Mouse (Mus musculus) liver, postnatal 0 days (tissue): ENCODE results near the gene Sppl2c.

Experiments used
- CTCF ChIP-seq: sonication (generic); IDR thresholded peaks from 2 replicates; pipeline ENCODE4 v1.5.1; 2016; ENCODE audit warnings: antibody characterized with exemption, low read depth
- EP300 ChIP-seq: IDR thresholded peaks from 2 replicates; pipeline ENCODE4 v1.6.1; 2016; ENCODE audit warnings: antibody characterized with exemption, low read depth, mild to moderate bottlenecking

DNA sequence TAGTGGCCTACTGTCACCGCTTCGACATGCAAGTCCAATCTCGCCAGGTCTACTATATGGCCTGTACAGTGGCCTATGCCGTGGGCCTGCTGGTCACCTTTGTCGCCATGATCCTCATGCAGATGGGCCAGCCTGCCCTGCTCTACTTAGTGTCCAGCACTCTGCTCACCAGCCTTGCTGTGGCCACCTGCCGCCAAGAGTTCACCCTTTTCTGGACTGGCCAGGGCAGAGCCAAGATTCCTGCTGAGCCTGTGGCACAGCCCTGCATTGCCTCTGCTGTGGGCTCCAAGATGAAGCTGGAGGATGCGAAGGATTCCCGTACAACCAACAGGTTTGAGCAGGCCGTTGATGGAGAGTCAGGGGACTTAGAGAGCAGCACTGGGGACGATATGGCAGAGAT, 1.6 kb downstream of the Sppl2c start:
- TF ChIP-seq CTCF = no peak
- TF ChIP-seq EP300 = no peak
